Mouse (Mus musculus) forebrain, embryonic 16.5 days (tissue): Measurements from ENCODE around the gene Pstk. TPM values are rescaled to one million over a fixed set of nuclear protein-coding genes. Genes with fewer than 3 reads are reported as not detected.

Source experiments
- ATAC-seq: fragments of 200-750 bp; cut with Nextera tagmentation; 2 replicates; pipeline ENCODE4 v1.8.0; 2017; ENCODE audit warnings: mild to moderate bottlenecking, moderate library complexity
- H3K27ac ChIP-seq: fragments of 300-500 bp; sonication (generic); 2 replicates; pipeline ENCODE4 v1.5.1; 2014; ENCODE audit warnings: low read length, control low read depth
- H3K27me3 ChIP-seq: fragments of 300-500 bp; sonication (generic); replicated peaks from 2 replicates; pipeline ENCODE4 v1.6.1; 2014; ENCODE audit warnings: low read length; ENCODE audit not compliant: control insufficient read depth, insufficient read depth
- H3K36me3 ChIP-seq: fragments of 300-500 bp; sonication (generic); 2 replicates; pipeline ENCODE4 v1.6.1; 2014; ENCODE audit not compliant: control insufficient read depth, insufficient read depth
- H3K4me1 ChIP-seq: fragments of 300-500 bp; sonication (generic); replicated peaks from 2 replicates; pipeline ENCODE4 v1.6.1; 2014; ENCODE audit warnings: low read length; ENCODE audit not compliant: control insufficient read depth, insufficient read depth
- H3K4me2 ChIP-seq: fragments of 300-500 bp; sonication (generic); 2 replicates; pipeline ENCODE4 v1.6.1; 2014; ENCODE audit warnings: mild to moderate bottlenecking, low read length, control low read depth
- H3K4me3 ChIP-seq: fragments of 300-500 bp; sonication (generic); replicated peaks from 2 replicates; pipeline ENCODE4 v1.5.1; 2014; ENCODE audit warnings: mild to moderate bottlenecking, low read length, control low read depth
- H3K9ac ChIP-seq: fragments of 300-500 bp; sonication (generic); replicated peaks from 2 replicates; pipeline ENCODE4 v1.6.1; 2014; ENCODE audit warnings: low read depth, low read length, control low read depth
- H3K9me3 ChIP-seq: fragments of 300-500 bp; sonication (generic); 2 replicates; pipeline ENCODE4 v1.6.1; 2016; ENCODE audit warnings: low read length; ENCODE audit not compliant: control insufficient read depth
- WGBS: fragments of 180-500 bp; shearing (Covaris S2); extraction: QIAGEN DNeasy Blood & Tissue Kit; methylation state at CpG from one replicate; pipeline ENCODE4 v1.1.7; 2014; 5-methylcytosine and 5-hydroxymethylcytosine counted together
- polyA plus RNA-seq: library from polyadenylated mRNA; unstranded; fragments of >200 nt; fragmentation: Nextera tagmentation; extraction: Ambion mirVana; gene quantifications from 2 replicates; pipeline ENCODE4 v1.2.1, GENCODE M21; 2015

Pstk gene
- polyA plus RNA-seq, 1 experiment from 2014 or later, result 38.3 TPM

- no peak overlapping the region for H3K4me3 ChIP-seq
- no peaks in the 10 kb centered on the region for H3K9me3 ChIP-seq
- no peaks in the 10 kb centered on the region for H3K4me1 ChIP-seq
- H3K4me2 ChIP-seq, result no peak overlapping the region
- no peak for ATAC-seq
- WGBS, result 61% methylated on average over 3 of the region's 3 CpGs
- H3K9ac ChIP-seq, result no peak overlapping the region
- no peak overlapping the region for H3K27ac ChIP-seq
- peaks cover 5% of the 10 kb centered on the region for H3K36me3 ChIP-seq
- H3K27me3 ChIP-seq, result no peaks in the 10 kb centered on the region
Measured at GRCm38 (mm10) chr7:131437051-131437450, 66.1 kb downstream of the Pstk start.

Other genes with a start within 250 kb of the Pstk start
- gene 4933402N03Rik, start 224.8 kb upstream of the Pstk start, polyA plus RNA-seq, result not detected in 2 replicates
- not detected in 2 replicates for gene 5430419D17Rik, start 196.7 kb upstream of the Pstk start, polyA plus RNA-seq
- gene Cuzd1, start 48.8 kb upstream of the Pstk start, polyA plus RNA-seq, result not detected in 2 replicates
- not detected in 2 replicates for gene Fam24b, start 41.6 kb upstream of the Pstk start, polyA plus RNA-seq
- gene Fam24a, start 37.3 kb upstream of the Pstk start, polyA plus RNA-seq, result not detected in 2 replicates
- 21.2 and 26.1 TPM in 2 replicates for gene 2310057M21Rik, start 8.4 kb upstream of the Pstk start, polyA plus RNA-seq
- 15.2 and 18.2 TPM in 2 replicates for gene Ikzf5, start 39.4 kb downstream of the Pstk start, polyA plus RNA-seq
- 146 and 149 TPM in 2 replicates for gene Acadsb, start 39.5 kb downstream of the Pstk start, polyA plus RNA-seq
- 0.16 and 0.52 TPM in 2 replicates for gene Hmx3, start 171.7 kb downstream of the Pstk start, polyA plus RNA-seq
- 0.20 and 0.91 TPM in 2 replicates for gene Hmx2, start 177.6 kb downstream of the Pstk start, polyA plus RNA-seq
- 186 and 188 TPM in 2 replicates for gene Bub3, start 189.1 kb downstream of the Pstk start, polyA plus RNA-seq